Mouse (Mus musculus): ENCODE measurements around the gene Clec2e. TPM values are rescaled to one million over a fixed set of nuclear protein-coding genes. Genes with fewer than 3 reads are reported as not detected.
A peak's percentile ranks its signal among the peaks of the same experiment; 100 is the strongest.
"Not testable (repeated sequence)": the region's sequence is repeated elsewhere in the genome, so short reads cannot be mapped to it uniquely, and the experiment has no call there.

Gene Clec2e
- under 1 TPM; 0.47 to 0.92 TPM for total RNA-seq (2021)
- long read RNA-seq, experiment 1, partial matches to known transcripts: 0 of 2 reads
- long read RNA-seq, experiment 1, other reads (novel, unspliced or antisense): 2 of 2 reads
- long read RNA-seq, experiment 2: 0 reads

- not testable (repeated sequence) for DNase-seq
Measured at GRCm38 (mm10) chr6:129100794-129101193, at the start of gene Clec2e. Clec2e (minus strand) TSS chr6:129100913.

GRCm38 (mm10) chr6:129146812-129147211 is 46.1 kb upstream of the Clec2e start:
- no peak for DNase-seq

- no peak for DNase-seq
Measured at GRCm38 (mm10) chr6:129132604-129133341, 32.1 kb upstream of the Clec2e start.

GRCm38 (mm10) chr6:129126861-129127260 is 26.1 kb upstream of the Clec2e start:
- no peak for DNase-seq

GRCm38 (mm10) chr6:129124531-129124930 is 23.8 kb upstream of the Clec2e start:
- DNase-seq: not testable (repeated sequence)

GRCm38 (mm10) chr6:129116223-129116622 is 15.5 kb upstream of the Clec2e start:
- no peak for DNase-seq

GRCm38 (mm10) chr6:129114237-129114636 is 13.5 kb upstream of the Clec2e start:
- not testable (repeated sequence) for DNase-seq

- no peak for DNase-seq
Measured at GRCm38 (mm10) chr6:129113769-129114168, 13.1 kb upstream of the Clec2e start.

- no peak for DNase-seq
Measured at GRCm38 (mm10) chr6:129113030-129113673, 12.4 kb upstream of the Clec2e start.

GRCm38 (mm10) chr6:129112526-129112925 is 11.8 kb upstream of the Clec2e start:
- DNase-seq: no peak

- no peak for DNase-seq
Measured at GRCm38 (mm10) chr6:129107916-129108315, 7.2 kb upstream of the Clec2e start.

- DNase-seq: no peak
Measured at GRCm38 (mm10) chr6:129102858-129103555, 2.3 kb upstream of the Clec2e start.

- no peak for DNase-seq
Measured at GRCm38 (mm10) chr6:129101604-129102003, 891 bp upstream of the Clec2e start.

- DNase-seq: no peak
Measured at GRCm38 (mm10) chr6:129097929-129098328, 2.8 kb downstream of the Clec2e start.

GRCm38 (mm10) chr6:129095166-129095565 is 5.5 kb downstream of the Clec2e start:
- DNase-seq: no peak

- not testable (repeated sequence) for DNase-seq
Measured at GRCm38 (mm10) chr6:129088596-129088995, 12.1 kb downstream of the Clec2e start.

GRCm38 (mm10) chr6:129088161-129088560 is 12.6 kb downstream of the Clec2e start:
- peak; percentile 32 for DNase-seq

- not testable (repeated sequence) for DNase-seq
Measured at GRCm38 (mm10) chr6:129086031-129086430, 14.7 kb downstream of the Clec2e start.

- DNase-seq: no peak
Measured at GRCm38 (mm10) chr6:129085098-129085497, 15.6 kb downstream of the Clec2e start.

- DNase-seq: no peak
Measured at GRCm38 (mm10) chr6:129066986-129067385, 33.7 kb downstream of the Clec2e start.

- DNase-seq: no peak
Measured at GRCm38 (mm10) chr6:129066530-129066929, 34.2 kb downstream of the Clec2e start.

GRCm38 (mm10) chr6:129065857-129066256 is 34.9 kb downstream of the Clec2e start:
- DNase-seq: no peak

- DNase-seq: no peak
Measured at GRCm38 (mm10) chr6:129065407-129065806, 35.3 kb downstream of the Clec2e start.

Measured in gastrocnemius, postnatal 10 days (tissue).